Mouse (Mus musculus) liver, embryonic 14.5 days (tissue): ENCODE data around the gene Polk. TPM values are rescaled to one million over a fixed set of nuclear protein-coding genes. Genes with fewer than 3 reads are reported as not detected.

Experiments used
- ATAC-seq: fragments of 200-750 bp; cut with Nextera tagmentation; 2 replicates; pipeline ENCODE4 v1.8.0; 2017; ENCODE audit warnings: moderate number of reproducible peaks, mild to moderate bottlenecking, moderate library complexity; ENCODE audit not compliant: insufficient read depth
- DNase-seq, 3 experiments: peaks; one replicate each; pipeline ENCODE4 v3.0.0-alpha.2; 2012 to 2013; ENCODE audit warnings: low read depth in 3 of 3, low spot score in 3 of 3
- H3K27ac ChIP-seq: fragments of 300-500 bp; sonication (generic); 2 replicates; pipeline ENCODE4 v1.5.1; 2014; ENCODE audit warnings: moderate library complexity, mild to moderate bottlenecking, control low read depth, inconsistent platforms
- H3K27me3 ChIP-seq: fragments of 300-500 bp; sonication (generic); 2 replicates; pipeline ENCODE4 v1.6.1; 2014; ENCODE audit warnings: mild to moderate bottlenecking, low read length, moderate library complexity; ENCODE audit not compliant: control insufficient read depth, insufficient read depth
- H3K36me3 ChIP-seq: fragments of 300-500 bp; sonication (generic); replicated peaks from 2 replicates; pipeline ENCODE4 v1.6.1; 2014; ENCODE audit warnings: low read depth; ENCODE audit not compliant: control insufficient read depth, insufficient read depth
- H3K4me1 ChIP-seq, 2 experiments: fragments of 200-500 bp in 1 of 2; fragments of 300-500 bp in 1 of 2; sonication (generic) in 1 of 2; replicated peaks; 2 replicates each; pipeline ENCODE4 v1.6.1; 2012 to 2014; ENCODE audit warnings: antibody characterized with exemption in 1 of 2, inconsistent platforms in 1 of 2, low read length in 1 of 2; ENCODE audit not compliant: control insufficient read depth in 2 of 2, insufficient read depth in 2 of 2
- H3K4me2 ChIP-seq: fragments of 300-500 bp; sonication (generic); 2 replicates; pipeline ENCODE4 v1.6.1; 2014; ENCODE audit warnings: low read depth, mild to moderate bottlenecking, control low read depth, moderate library complexity
- H3K4me3 ChIP-seq, 2 experiments: fragments of 200-500 bp in 1 of 2; fragments of 300-500 bp in 1 of 2; sonication (generic) in 1 of 2; 2 replicates each; pipeline ENCODE4 v1.5.1; 2012 to 2014; ENCODE audit warnings: low read depth in 2 of 2, low read length in 2 of 2, mild to moderate bottlenecking in 2 of 2, control low read depth in 1 of 2, inconsistent platforms in 1 of 2, moderate library complexity in 1 of 2; ENCODE audit not compliant: insufficient read depth in 1 of 2
- H3K9ac ChIP-seq: fragments of 300-500 bp; sonication (generic); replicated peaks from 2 replicates; pipeline ENCODE4 v1.6.1; 2014; ENCODE audit warnings: mild to moderate bottlenecking, control low read depth, moderate library complexity
- H3K9me3 ChIP-seq: fragments of 300-500 bp; sonication (generic); 2 replicates; pipeline ENCODE4 v1.6.1; 2016; ENCODE audit warnings: low read length, mixed read lengths; ENCODE audit not compliant: control insufficient read depth
- CTCF ChIP-seq: IDR thresholded peaks from 2 replicates; pipeline ENCODE4 v1.5.1; 2016; ENCODE audit warnings: antibody characterized with exemption, low read depth, control low read depth
- EP300 ChIP-seq: IDR thresholded peaks from 2 replicates; pipeline ENCODE4 v1.6.1; 2016; ENCODE audit warnings: antibody characterized with exemption, low read depth
- WGBS: fragments of 180-500 bp; shearing (Covaris S2); extraction: QIAGEN DNeasy Blood & Tissue Kit; methylation state at CpG from one replicate; pipeline ENCODE4 v1.1.7; 2014; ENCODE audit not compliant: insufficient replicate concordance; 5-methylcytosine and 5-hydroxymethylcytosine counted together
- polyA plus RNA-seq, 2 experiments: library from polyadenylated mRNA; depleted of rRNA in 1 of 2; stranded (reverse) in 1 of 2; unstranded in 1 of 2; fragments of >200 nt; fragmentation: Nextera tagmentation in 1 of 2; extraction: Ambion mirVana in 1 of 2; gene quantifications; 2 replicates each; pipeline versions ENCODE4 v1.2.1 to v1.2.3; 2012 to 2014

Gene Polk
- polyA plus RNA-seq, 2 experiments = 2.7 to 3.5 TPM

DNA sequence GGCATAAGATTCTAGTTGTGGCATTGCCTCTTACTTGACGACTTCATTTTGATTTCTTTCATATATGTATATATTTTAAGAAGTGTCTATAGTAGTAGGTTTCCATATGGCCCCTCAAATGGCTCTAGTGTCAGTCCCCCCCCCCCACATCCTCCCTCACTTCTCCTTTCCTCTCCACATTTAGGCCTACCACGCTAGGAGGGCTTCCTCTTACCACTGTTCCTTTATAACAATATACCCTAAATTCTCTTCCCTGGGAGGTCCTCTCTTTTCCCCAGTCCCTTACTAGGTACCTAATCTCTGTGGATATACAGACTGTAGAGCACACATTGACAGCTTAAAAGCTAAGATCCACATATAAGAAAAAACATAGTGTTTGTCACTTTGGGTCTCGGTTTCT, 21.1 kb downstream of the Polk start:
- no peak overlapping the region for H3K4me2 ChIP-seq
- no peak overlapping the region for H3K9ac ChIP-seq
- TF ChIP-seq EP300 (no peak), CTCF (no peak)
- no peak overlapping the region for H3K4me3 ChIP-seq
- no peak for ATAC-seq
- DNase-seq = no peak
- 59% methylated on average over 3 of the region's 3 CpGs for WGBS
- no peak overlapping the region for H3K27ac ChIP-seq
- no peaks in the 10 kb centered on the region for H3K4me1 ChIP-seq
- no peaks in the 10 kb centered on the region; the same call in 1 of the 2 replicates for H3K36me3 ChIP-seq
- H3K9me3 ChIP-seq = no peaks in the 10 kb centered on the region
- no peaks in the 10 kb centered on the region for H3K27me3 ChIP-seq

DNA sequence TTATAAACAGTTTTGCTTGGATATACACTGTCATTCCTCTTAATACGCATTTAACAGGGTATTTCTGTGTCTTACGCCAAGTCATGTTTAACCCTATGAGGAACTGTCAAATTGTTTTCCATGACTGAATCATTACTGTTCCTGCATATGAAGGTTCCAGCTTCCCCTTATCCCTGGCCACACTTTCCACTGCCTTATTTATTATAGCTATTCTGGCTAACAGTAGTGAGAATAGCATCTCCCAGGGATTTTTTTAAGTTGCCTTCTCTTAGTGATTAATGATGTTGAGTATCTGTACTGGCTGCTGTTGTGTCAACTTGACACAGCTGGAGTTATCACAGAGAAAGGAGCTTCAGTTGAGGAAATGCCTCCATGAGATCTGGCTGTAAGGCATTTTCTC, 25.0 kb downstream of the Polk start:
- no peak for ATAC-seq
- no peak for DNase-seq
- Histone ChIP-seq H3K36me3 (no peaks in the 10 kb centered on the region; the same call in 1 of the 2 replicates), H3K4me2 (no peak overlapping the region), H3K27me3 (no peaks in the 10 kb centered on the region), H3K9ac (no peak overlapping the region), H3K9me3 (no peaks in the 10 kb centered on the region), H3K4me3 (no peak overlapping the region), H3K4me1 (no peaks in the 10 kb centered on the region), H3K27ac (no peak overlapping the region)
- TF ChIP-seq CTCF (no peak), EP300 (no peak)
- 78% methylated on average over 2 of the region's 2 CpGs for WGBS

- ATAC-seq (no peak), DNase-seq (no peak)
- H3K4me3 ChIP-seq = no peak overlapping the region
- no peak for TF ChIP-seq CTCF
- no peak for TF ChIP-seq EP300
- no peaks in the 10 kb centered on the region for H3K27me3 ChIP-seq
- H3K36me3 ChIP-seq = no peaks in the 10 kb centered on the region; the same call in 1 of the 2 replicates
- no peak overlapping the region for H3K4me2 ChIP-seq
- no peak overlapping the region for H3K27ac ChIP-seq
- 85% methylated on average over 9 of the region's 9 CpGs for WGBS
- no peaks in the 10 kb centered on the region for H3K9me3 ChIP-seq
- peaks cover 0 to 2% of the 10 kb centered on the region in 2 experiments; a peak in 1 of 4 replicates for H3K4me1 ChIP-seq
- no peak overlapping the region for H3K9ac ChIP-seq
Measured at GRCm38 (mm10) chr13:96516249-96516648, 26.1 kb downstream of the Polk start.

GRCm38 (mm10) chr13:96514154-96514942, 28.0 kb downstream of the Polk start:
- Histone ChIP-seq H3K9ac (no peak overlapping the region), H3K4me1 (peaks cover 0 to 7% of the 10 kb centered on the region in 2 experiments; a peak in 2 of 4 replicates), H3K27me3 (no peaks in the 10 kb centered on the region), H3K9me3 (no peaks in the 10 kb centered on the region), H3K4me2 (no peak overlapping the region), H3K4me3 (no peak overlapping the region), H3K27ac (no peak overlapping the region), H3K36me3 (no peaks in the 10 kb centered on the region; the same call in 1 of the 2 replicates)
- ATAC-seq = no peak
- 83% methylated on average over 5 of the region's 5 CpGs for WGBS
- TF ChIP-seq EP300 (no peak), CTCF (no peak)
- no peak for DNase-seq

- no peak for ATAC-seq
- 34% methylated on average over 5 of the region's 5 CpGs for WGBS
- H3K9me3 ChIP-seq = no peaks in the 10 kb centered on the region
Measured at GRCm38 (mm10) chr13:96511893-96512292, 30.5 kb downstream of the Polk start.

More at GRCm38 (mm10) chr13:96511893-96512292, 30.5 kb downstream of the Polk start:
- Histone ChIP-seq H3K4me1 (peaks cover 0 to 7% of the 10 kb centered on the region in 2 experiments; a peak in 2 of 4 replicates), H3K4me2 (no peak overlapping the region), H3K27me3 (no peaks in the 10 kb centered on the region), H3K36me3 (no peaks in the 10 kb centered on the region; the same call in 1 of the 2 replicates), H3K9ac (no peak overlapping the region), H3K27ac (no peak overlapping the region), H3K4me3 (no peak overlapping the region)
- DNase-seq = no peak
- TF ChIP-seq CTCF = no peak
- TF ChIP-seq EP300 = no peak
